17 mouse cellular contexts compared by ENCODE assay signal in the genomic region with DNA sequence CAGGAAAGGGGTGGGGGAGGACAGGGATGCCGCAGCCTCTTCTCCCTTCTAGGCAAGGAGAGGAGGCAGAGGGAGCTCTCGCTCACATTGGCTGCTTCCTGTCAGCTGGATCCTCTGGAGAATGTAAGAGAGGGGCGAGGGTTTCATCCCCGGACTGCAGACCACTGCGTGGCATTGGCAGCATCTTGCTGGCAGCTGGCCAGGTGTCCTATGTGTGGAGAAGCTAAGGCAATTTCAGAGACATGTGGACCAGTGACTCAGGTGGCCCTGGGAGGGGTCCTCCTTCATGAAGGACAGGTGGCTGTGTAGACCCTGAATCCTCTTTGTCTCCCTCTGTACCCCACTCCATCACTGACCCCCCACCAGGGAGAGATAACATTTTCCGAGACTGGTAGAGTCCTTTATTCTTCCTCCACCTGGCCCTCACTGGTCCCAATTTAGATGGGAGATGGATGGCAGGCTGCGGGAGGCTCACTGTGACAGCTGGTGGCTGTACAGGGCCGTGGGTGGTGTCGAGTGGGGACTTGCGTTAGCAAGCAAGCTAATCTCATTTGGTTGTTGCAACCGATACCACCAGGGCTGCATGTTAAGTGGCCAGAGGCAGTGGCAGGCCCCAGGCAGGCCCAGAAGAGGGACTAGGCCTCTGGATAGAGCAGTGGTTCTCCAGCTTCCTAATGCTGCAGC. TPM values are rescaled to one million over a fixed set of nuclear protein-coding genes. Genes with fewer than 3 reads are reported as not detected.
DNase-seq lines count a peak whose midpoint lies in the region; ATAC-seq lines count a peak whose summit lies in the region.
"Had no signal": no experiment of that assay in that cellular context is flagged by ENCODE, and none has a peak within 500 bp of the region (broad histone marks: within the 10 kb centered on the region; RNA-seq: fewer than 3 reads in every experiment).

No protein-coding gene starts in this region.

- no peak for ATAC-seq in midbrain, embryonic 15.5 days (replicated peaks)
- ATAC-seq in megakaryocyte, adult 5-6 weeks (ENCODE audit: poor library complexity, severe bottlenecking) = no peak

- no peaks in the 10 kb centered on the region for H3K36me3 ChIP-seq in midbrain, embryonic 10.5 days
- no peaks in the 10 kb centered on the region for H3K36me3 ChIP-seq in midbrain, embryonic 15.5 days (replicated peaks)
- H3K36me3 ChIP-seq: embryonic facial prominence, embryonic 12.5 days; forebrain, embryonic 12.5 days; heart, embryonic 13.5 days; kidney, embryonic 15.5 days; limb, embryonic 15.5 days; neural tube, embryonic 13.5 days had no signal

- no peak overlapping the region for H3K4me3 ChIP-seq in midbrain, embryonic 10.5 days
- H3K4me3 ChIP-seq in midbrain, embryonic 15.5 days = no peak overlapping the region
- H3K4me3 ChIP-seq: embryonic facial prominence, embryonic 12.5 days; forebrain, embryonic 12.5 days; heart, embryonic 13.5 days; kidney, embryonic 15.5 days; limb, embryonic 15.5 days; neural tube, embryonic 13.5 days had no signal

- H3K9me3 ChIP-seq in midbrain, embryonic 10.5 days (replicated peaks) = no peaks in the 10 kb centered on the region
- H3K9me3 ChIP-seq in midbrain, embryonic 15.5 days = no peaks in the 10 kb centered on the region
- H3K9me3 ChIP-seq: embryonic facial prominence, embryonic 12.5 days; forebrain, embryonic 12.5 days; heart, embryonic 13.5 days; kidney, embryonic 15.5 days; limb, embryonic 15.5 days; neural tube, embryonic 13.5 days had no signal

- peaks cover 65% of the 10 kb centered on the region for H3K4me1 ChIP-seq in midbrain, embryonic 10.5 days
- H3K4me1 ChIP-seq in midbrain, embryonic 15.5 days = peaks cover 38% of the 10 kb centered on the region
- H3K4me1 ChIP-seq: heart, embryonic 13.5 days; limb, embryonic 15.5 days had no signal

- no peak overlapping the region for H3K9ac ChIP-seq in midbrain, embryonic 15.5 days
- H3K9ac ChIP-seq: embryonic facial prominence, embryonic 12.5 days; forebrain, embryonic 12.5 days; heart, embryonic 13.5 days; kidney, embryonic 15.5 days; limb, embryonic 15.5 days; neural tube, embryonic 13.5 days had no signal

- 66% methylated on average over 11 of the region's 11 CpGs for WGBS in midbrain, embryonic 10.5 days
- 25% methylated on average over 11 of the region's 11 CpGs for WGBS in midbrain, embryonic 15.5 days

- H3K27ac ChIP-seq in midbrain, embryonic 10.5 days (replicated peaks) = 0 out of 2 replicates have a peak overlapping the region, but pooled peaks have one; percentile 29
- H3K27ac ChIP-seq in midbrain, embryonic 15.5 days = no peak overlapping the region
- H3K27ac ChIP-seq: embryonic facial prominence, embryonic 12.5 days; forebrain, embryonic 12.5 days; heart, embryonic 13.5 days; kidney, embryonic 15.5 days; limb, embryonic 15.5 days; neural tube, embryonic 13.5 days had no signal

- H3K4me2 ChIP-seq in midbrain, embryonic 15.5 days = no peak overlapping the region
- H3K4me2 ChIP-seq: embryonic facial prominence, embryonic 12.5 days; forebrain, embryonic 12.5 days; heart, embryonic 13.5 days; kidney, embryonic 15.5 days; limb, embryonic 15.5 days; neural tube, embryonic 13.5 days had no signal

- intact Hi-C loops in left cerebral cortex, postnatal 4 days (cut with DNase I) = no loop called here

- peak; percentile 69 to 76 for DNase-seq in cerebellum, postnatal 14 days
- no peak for DNase-seq in cerebellum, adult 11-12 months
- DNase-seq in midbrain, embryonic 10.5 days (ENCODE audit: low spot score) = no peak
- peak; percentile 63 to 74 for DNase-seq in cerebellum, postnatal 25 days
- peak; percentile 65 for DNase-seq in left cerebral cortex, postnatal 4 days
- no peak for DNase-seq in spleen, adult 12 weeks (ENCODE audit: low spot score)
- DNase-seq: gastrocnemius, postnatal 36 days; lung, adult 2 months; thymus, postnatal 4 days had no signal

- H3K27me3 ChIP-seq in midbrain, embryonic 10.5 days (ENCODE audit: low read depth, poor library complexity, severe bottlenecking) = peaks cover 97% of the 10 kb centered on the region
- no peaks in the 10 kb centered on the region for H3K27me3 ChIP-seq in midbrain, embryonic 15.5 days (replicated peaks)

RNA-seq across cellular contexts. Expression of a gene that starts 22.6 kb away (rescaled TPM):
- polyA plus RNA-seq in midbrain, embryonic 10.5 days (2016; fragmentation: Nextera tagmentation; extraction: Ambion mirVana) = 3.9 and 7.1 TPM in 2 replicates
- polyA plus RNA-seq in midbrain, embryonic 15.5 days (2015; fragmentation: Nextera tagmentation; extraction: Ambion mirVana) = 20.8 and 21.2 TPM in 2 replicates
- total RNA-seq in left cerebral cortex, postnatal 4 days (2021) = 10 to 100 TPM in 1 of 2 experiments, 1 to 10 TPM in 1; 8.3 to 12.3 TPM
- total RNA-seq in megakaryocyte, adult 5-6 weeks (2015) = 0.09 TPM in 1 of 2 replicates, not detected in the other
- total RNA-seq in megakaryocyte, adult 5-6 weeks (2017) = 0.07 TPM in 1 of 2 replicates, not detected in the other

RNA-seq across cellular contexts. Expression of a gene that starts 30.4 kb away (rescaled TPM):
- polyA plus RNA-seq in midbrain, embryonic 10.5 days (2016; fragmentation: Nextera tagmentation; extraction: Ambion mirVana) = 72.8 and 73.0 TPM in 2 replicates
- 72.8 and 74.1 TPM in 2 replicates for polyA plus RNA-seq in midbrain, embryonic 15.5 days (2015; fragmentation: Nextera tagmentation; extraction: Ambion mirVana)
- 10 to 100 TPM; 36.4 to 37.1 TPM for total RNA-seq in left cerebral cortex, postnatal 4 days (2021)
- total RNA-seq in megakaryocyte, adult 5-6 weeks (2015) = 57.2 and 57.5 TPM in 2 replicates
- 52.8 and 71.8 TPM in 2 replicates for total RNA-seq in megakaryocyte, adult 5-6 weeks (2017)

Comparison
In these comparisons a context has a peak if more than half of its experiments do, and no peak if none do; other contexts are left out.
1. DNase-seq: peak in cerebellum, postnatal 14 days (2 of 2), cerebellum, postnatal 25 days (2 of 2) and left cerebral cortex, postnatal 4 days (single experiment); none in cerebellum, adult 11-12 months (single experiment), midbrain, embryonic 10.5 days (single experiment) and spleen, adult 12 weeks (single experiment).
2. RNA of a gene that starts 22.6 kb away (total RNA-seq): 8.3 to 12.3 TPM in left cerebral cortex, postnatal 4 days; 0.07 to 0.09 TPM in megakaryocyte, adult 5-6 weeks; every median in the first group is over 4 times any median in the second.